Mouse (Mus musculus): ENCODE data around the gene Ppia. TPM values are rescaled to one million over a fixed set of nuclear protein-coding genes. Genes with fewer than 3 reads are reported as not detected.

Gene Ppia
- polyA plus RNA-seq, 1 experiment from 2014 or later = 4,178 TPM

DNA sequence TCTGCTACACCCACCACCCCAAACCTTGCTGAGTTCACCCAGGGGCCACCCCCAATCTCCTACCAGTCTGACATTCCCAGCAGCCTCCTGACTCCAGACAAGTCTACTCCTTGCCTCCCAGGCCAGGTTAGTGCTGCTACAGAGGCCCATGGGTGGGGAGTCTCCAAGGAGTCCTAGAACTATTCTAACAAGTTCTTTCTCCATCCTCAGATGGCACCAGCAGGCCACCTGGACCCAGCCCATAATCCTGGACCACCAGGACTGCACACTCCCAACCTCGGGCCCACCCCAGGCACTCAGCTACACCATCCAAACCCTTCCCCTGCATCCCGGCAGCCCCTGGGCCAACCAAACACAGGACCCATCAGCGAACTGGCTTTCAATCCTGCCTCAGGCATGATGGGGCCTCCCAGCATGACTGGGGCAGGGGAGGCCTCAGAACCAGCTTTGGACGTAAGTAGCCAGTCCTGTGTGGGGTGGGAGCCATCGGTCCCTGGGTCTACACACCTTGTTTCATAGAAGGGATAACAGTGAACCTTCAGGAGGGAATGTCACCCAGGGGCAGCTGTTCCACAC lies 11.3 kb upstream of the Ppia start:
- Histone ChIP-seq H3K9ac (ENCODE audit: low read depth, low read length) (no peak overlapping the region), H3K4me3 (ENCODE audit: low read depth, low read length) (no peak overlapping the region)

DNA sequence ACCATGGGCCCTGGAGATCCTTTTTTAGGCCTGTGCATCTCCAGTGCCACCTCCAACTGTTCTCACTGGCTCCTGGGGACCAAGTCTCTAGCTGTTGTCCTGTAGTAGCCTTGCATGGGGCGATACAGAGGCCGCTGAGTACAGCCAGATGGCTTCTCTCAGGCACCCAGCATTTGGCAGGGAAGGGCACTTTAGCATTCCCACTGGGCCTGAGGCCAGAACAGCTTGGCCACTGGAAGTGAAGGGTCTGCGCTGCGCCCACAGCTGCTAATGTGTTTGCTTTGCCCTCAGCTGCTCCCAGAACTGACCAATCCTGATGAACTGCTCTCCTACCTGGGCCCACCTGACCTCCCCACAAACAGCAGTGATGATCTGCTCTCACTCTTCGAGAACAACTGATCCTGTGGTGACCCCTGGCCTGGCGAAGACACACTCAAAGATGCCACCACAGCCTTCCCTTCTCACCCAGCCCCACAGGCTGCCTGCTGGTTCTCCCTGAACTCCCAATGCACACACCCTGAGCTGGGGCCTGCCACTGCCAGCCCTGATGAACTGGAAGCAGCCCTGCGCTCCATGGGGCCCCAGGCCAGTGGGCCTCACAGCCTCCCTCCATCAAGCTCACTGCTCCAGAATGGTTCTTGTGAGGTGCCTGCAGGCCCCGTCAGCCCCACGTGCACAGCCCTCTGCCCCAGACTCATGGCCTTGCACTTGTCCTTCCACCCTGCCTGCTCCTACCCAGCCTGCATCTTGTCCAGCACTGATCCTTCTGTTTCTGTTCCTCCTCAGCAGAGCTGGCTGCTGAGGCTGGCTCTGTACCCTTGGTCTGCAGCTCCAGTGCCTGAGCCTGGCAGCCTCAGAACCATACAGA lies 10.3 kb upstream of the Ppia start:
- no peaks in the 10 kb centered on the region for H3K4me1 ChIP-seq (replicated peaks; ENCODE audit: control insufficient read depth, insufficient read depth, low read length)
- H3K9me3 ChIP-seq (ENCODE audit: control insufficient read depth) = no peaks in the 10 kb centered on the region
- ATAC-seq = no peak
- TF ChIP-seq CTCF (IDR thresholded peaks at IDR 0.05; ENCODE audit: low read depth) = no peak
- H3K36me3 ChIP-seq (ENCODE audit: control insufficient read depth, insufficient read depth) = peaks cover 57% of the 10 kb centered on the region
- 0 out of 2 replicates have a peak overlapping the region, but pooled peaks have one; percentile 8 for H3K9ac ChIP-seq (ENCODE audit: low read depth, low read length)
- no peak overlapping the region for H3K4me3 ChIP-seq (ENCODE audit: low read depth, low read length)
- 0 out of 2 replicates have a peak overlapping the region, but pooled peaks have one; percentile 30 for H3K27ac ChIP-seq (ENCODE audit: low read depth, low read length)
- no peak overlapping the region for H3K4me2 ChIP-seq (replicated peaks; ENCODE audit: low read depth)
- H3K27me3 ChIP-seq (replicated peaks; ENCODE audit: control insufficient read depth, insufficient read depth, low read length) = no peaks in the 10 kb centered on the region
- 69% methylated on average over 9 of the region's 9 CpGs for WGBS

More for the DNA sequence above, 11.3 kb upstream of the Ppia start:
- no peaks in the 10 kb centered on the region for H3K4me1 ChIP-seq (replicated peaks; ENCODE audit: control insufficient read depth, insufficient read depth, low read length)
- ATAC-seq = no peak
- no peaks in the 10 kb centered on the region for H3K27me3 ChIP-seq (replicated peaks; ENCODE audit: control insufficient read depth, insufficient read depth, low read length)
- peaks cover 67% of the 10 kb centered on the region for H3K36me3 ChIP-seq (ENCODE audit: control insufficient read depth, insufficient read depth)
- WGBS = 89% methylated on average over 5 of the region's 5 CpGs
- H3K27ac ChIP-seq (ENCODE audit: low read depth, low read length) = no peak overlapping the region; the same call in 1 of the 2 replicates
- H3K4me2 ChIP-seq (replicated peaks; ENCODE audit: low read depth) = no peak overlapping the region
- no peak for TF ChIP-seq CTCF (IDR thresholded peaks at IDR 0.05; ENCODE audit: low read depth)
- H3K9me3 ChIP-seq (ENCODE audit: control insufficient read depth) = no peaks in the 10 kb centered on the region

DNA sequence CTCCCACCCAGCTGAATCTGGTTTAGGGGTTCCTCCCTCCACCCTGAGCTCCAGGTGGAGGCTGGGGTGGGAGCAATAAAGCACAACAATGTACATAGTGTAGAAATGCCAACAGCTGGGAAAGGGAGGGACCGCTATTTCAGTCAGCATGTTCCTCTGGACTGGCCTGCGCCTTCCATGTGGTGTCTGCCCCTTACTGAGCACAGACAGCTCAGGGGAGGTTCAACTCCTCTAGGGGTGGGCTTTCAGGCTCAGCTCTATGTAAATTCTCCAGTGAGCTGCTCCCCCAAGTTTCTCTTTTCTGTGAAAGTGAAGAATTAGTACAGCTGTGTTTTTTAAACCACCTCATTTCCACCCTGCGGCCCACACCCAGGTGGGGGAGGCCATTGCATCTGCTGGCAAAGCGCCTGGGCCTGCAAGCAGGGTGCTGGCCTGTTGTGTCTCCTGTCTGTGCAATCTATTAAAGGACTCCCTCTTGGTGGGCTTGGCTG lies 9.6 kb upstream of the Ppia start:
- ATAC-seq = no peak

DNA sequence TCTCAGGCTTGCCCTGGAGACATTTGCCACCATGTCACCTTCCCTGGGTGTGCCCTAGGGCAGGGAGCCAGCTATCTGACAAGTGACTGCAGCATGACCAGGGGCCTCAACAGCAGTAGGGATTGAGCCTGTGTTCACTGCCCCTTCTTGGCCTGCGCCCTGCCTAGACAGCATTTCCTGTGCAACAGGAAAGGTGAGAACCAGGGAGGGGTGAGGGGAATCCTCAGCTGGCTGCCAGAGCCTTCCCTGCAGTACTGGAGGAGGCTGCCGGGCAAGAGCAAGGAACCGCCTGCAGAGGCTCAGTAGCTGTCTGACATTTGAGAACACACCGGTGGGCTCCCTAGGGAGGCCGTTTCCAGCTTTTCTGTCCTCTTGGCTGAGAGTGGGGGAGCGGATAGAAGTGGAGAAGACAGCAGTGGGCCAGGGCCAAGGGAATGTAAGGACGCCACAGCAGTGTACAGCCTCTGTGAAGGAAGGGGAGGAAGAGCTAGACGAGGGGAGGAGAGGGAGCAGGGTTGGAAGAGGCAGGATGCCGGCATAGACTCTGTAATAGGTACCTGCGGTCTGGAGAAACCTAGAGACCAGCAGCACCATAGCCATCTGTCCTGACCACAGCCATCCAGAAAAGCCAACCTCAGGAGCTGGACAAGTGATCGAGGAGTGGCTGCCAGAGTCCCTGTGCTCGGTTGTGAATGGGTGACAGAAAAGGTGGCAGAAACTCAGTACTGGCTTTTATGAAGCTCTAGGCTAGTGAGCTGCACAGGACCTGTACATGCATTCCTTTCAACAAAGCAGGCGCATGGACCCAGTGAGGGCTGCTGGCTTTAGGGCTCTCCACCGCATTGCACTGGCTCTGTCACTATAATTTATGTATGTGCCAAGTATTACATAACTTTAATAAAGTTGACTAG lies 8.7 kb upstream of the Ppia start:
- no peak for TF ChIP-seq CTCF (IDR thresholded peaks at IDR 0.05; ENCODE audit: low read depth)

More for the DNA sequence above, 9.6 kb upstream of the Ppia start:
- H3K36me3 ChIP-seq (ENCODE audit: control insufficient read depth, insufficient read depth) = peaks cover 50% of the 10 kb centered on the region
- H3K4me2 ChIP-seq (replicated peaks; ENCODE audit: low read depth) = no peak overlapping the region
- WGBS = 60% methylated on average over 4 of the region's 4 CpGs
- TF ChIP-seq CTCF (IDR thresholded peaks at IDR 0.05; ENCODE audit: low read depth) = no peak
- H3K4me3 ChIP-seq (ENCODE audit: low read depth, low read length) = no peak overlapping the region
- H3K27ac ChIP-seq (ENCODE audit: low read depth, low read length) = peak overlapping the region; percentile 30; the same call in 1 of the 2 replicates
- no peaks in the 10 kb centered on the region for H3K9me3 ChIP-seq (ENCODE audit: control insufficient read depth)
- H3K9ac ChIP-seq (ENCODE audit: low read depth, low read length) = 0 out of 2 replicates have a peak overlapping the region, but pooled peaks have one; percentile 8
- H3K4me1 ChIP-seq (replicated peaks; ENCODE audit: control insufficient read depth, insufficient read depth, low read length) = no peaks in the 10 kb centered on the region
- H3K27me3 ChIP-seq (replicated peaks; ENCODE audit: control insufficient read depth, insufficient read depth, low read length) = no peaks in the 10 kb centered on the region

DNA sequence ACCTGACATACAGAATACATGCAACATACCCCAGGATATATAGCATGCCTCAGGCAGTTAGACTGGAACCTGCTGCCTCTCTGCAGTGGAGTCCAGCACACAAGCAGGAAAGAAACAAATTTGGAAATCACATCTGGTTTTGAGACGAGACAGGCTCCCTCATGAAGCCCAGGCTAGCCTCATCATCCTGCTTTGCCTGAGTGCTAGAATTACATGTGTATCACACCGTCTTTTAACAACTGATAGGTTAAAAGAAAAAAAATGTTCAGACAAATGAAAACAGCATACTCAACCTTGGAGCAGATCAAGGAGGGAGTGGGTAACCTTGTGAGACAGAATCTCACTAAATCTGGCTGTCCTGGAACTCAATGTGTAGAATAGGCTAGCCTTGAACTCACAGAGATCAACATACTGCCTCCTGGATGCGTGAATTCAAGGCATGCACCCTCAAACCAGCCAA lies 8.1 kb upstream of the Ppia start:
- Histone ChIP-seq H3K27ac (ENCODE audit: low read depth, low read length) (no peak overlapping the region; the same call in 1 of the 2 replicates), H3K9ac (ENCODE audit: low read depth, low read length) (no peak overlapping the region), H3K4me2 (replicated peaks; ENCODE audit: low read depth) (no peak overlapping the region), H3K36me3 (ENCODE audit: control insufficient read depth, insufficient read depth) (peaks cover 34% of the 10 kb centered on the region), H3K4me3 (ENCODE audit: low read depth, low read length) (no peak overlapping the region), H3K4me1 (replicated peaks; ENCODE audit: control insufficient read depth, insufficient read depth, low read length) (no peaks in the 10 kb centered on the region), H3K9me3 (ENCODE audit: control insufficient read depth) (no peaks in the 10 kb centered on the region), H3K27me3 (replicated peaks; ENCODE audit: control insufficient read depth, insufficient read depth, low read length) (no peaks in the 10 kb centered on the region)
- WGBS = 87% methylated on average over 3 of the region's 3 CpGs
- ATAC-seq = no peak
- no peak for TF ChIP-seq CTCF (IDR thresholded peaks at IDR 0.05; ENCODE audit: low read depth)

More for the DNA sequence above, 8.7 kb upstream of the Ppia start:
- WGBS = 48% methylated on average over 14 of the region's 14 CpGs
- Histone ChIP-seq H3K9ac (ENCODE audit: low read depth, low read length) (no peak overlapping the region; the same call in 1 of the 2 replicates), H3K36me3 (ENCODE audit: control insufficient read depth, insufficient read depth) (peaks cover 41% of the 10 kb centered on the region), H3K27me3 (replicated peaks; ENCODE audit: control insufficient read depth, insufficient read depth, low read length) (no peaks in the 10 kb centered on the region), H3K4me2 (replicated peaks; ENCODE audit: low read depth) (no peak overlapping the region; the same call in 1 of the 2 replicates), H3K27ac (ENCODE audit: low read depth, low read length) (peak overlapping the region; percentile 30; the same call in 1 of the 2 replicates), H3K9me3 (ENCODE audit: control insufficient read depth) (no peaks in the 10 kb centered on the region), H3K4me1 (replicated peaks; ENCODE audit: control insufficient read depth, insufficient read depth, low read length) (no peaks in the 10 kb centered on the region), H3K4me3 (ENCODE audit: low read depth, low read length) (no peak overlapping the region)
- ATAC-seq = peak; percentile 50
